Mouse (Mus musculus) heart, postnatal 10 days (tissue): ENCODE results near the gene Rrp9. TPM values are rescaled to one million over a fixed set of nuclear protein-coding genes. Genes with fewer than 3 reads are reported as not detected.

Experiments
- DNase-seq, 2 experiments: peaks; one replicate each; pipeline ENCODE4 v3.0.0; 2021
- intact Hi-C: fragments of 180-260 bp; cut with DNase I; formaldehyde crosslinking; loops from one replicate; pipeline ENCODE4 v1.15.1; 2025
- total RNA-seq, 2 experiments: library from RNA; stranded (reverse); gene quantifications; 2 replicates each; pipeline ENCODE4 v1.2.3; 2021

Gene Rrp9
- total RNA-seq, 2 experiments from 2014 or later, result 18.8 to 19.1 TPM

DNA sequence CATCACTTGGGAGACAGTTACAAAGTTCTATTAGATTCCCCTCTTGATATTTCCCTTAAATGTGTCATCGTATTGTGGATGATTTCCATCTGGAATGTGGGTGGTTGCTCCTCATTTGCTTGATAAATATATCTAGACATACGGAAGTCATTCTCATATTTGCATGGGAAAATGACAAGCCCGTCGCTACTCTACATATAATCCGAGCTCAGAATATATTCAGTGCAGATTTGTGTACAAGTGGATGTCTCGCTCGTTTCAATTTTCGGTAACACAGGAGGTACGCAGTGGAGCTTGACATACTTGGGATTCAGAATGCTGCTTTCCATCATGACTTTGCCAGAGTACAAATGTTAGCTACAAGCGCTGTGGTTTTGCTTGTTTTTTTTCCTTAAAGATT is 33.6 kb downstream of the Rrp9 start:
- intact Hi-C loops, result no loop called here
- DNase-seq, result no peak

DNA sequence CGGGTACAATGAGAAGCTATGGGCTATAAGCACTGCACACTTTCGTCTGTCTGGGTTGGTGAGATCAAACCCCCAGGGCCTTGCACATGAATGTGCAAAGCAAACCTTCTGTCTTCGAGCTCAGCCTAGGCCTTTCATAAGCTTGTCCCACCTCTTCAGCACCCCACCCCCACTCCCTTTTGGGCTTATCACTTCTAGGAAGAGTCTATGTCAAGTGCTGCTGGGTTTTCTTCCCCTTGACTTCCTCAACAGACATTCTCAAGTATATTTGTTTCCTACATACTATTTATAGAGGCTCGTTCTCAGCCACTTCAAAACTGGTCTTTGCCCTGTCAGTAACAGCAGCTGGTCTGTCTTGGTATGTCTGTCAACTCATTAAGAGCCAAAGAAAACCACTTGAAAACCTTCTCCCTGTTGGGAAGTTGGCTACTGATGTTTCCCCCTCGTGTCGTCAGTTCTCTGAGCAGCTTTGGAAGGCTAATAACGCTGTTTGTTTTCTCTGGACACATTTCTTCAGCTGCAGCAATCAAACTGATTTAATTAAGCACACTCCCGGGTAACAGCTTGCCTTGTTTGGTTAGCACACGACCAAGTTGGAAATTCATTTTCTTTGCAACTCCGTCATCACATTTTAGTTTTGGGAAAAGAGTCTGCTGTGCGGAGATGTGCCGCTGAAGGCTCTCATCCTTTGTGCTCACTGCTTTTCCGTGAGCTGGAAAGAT is 37.1 kb downstream of the Rrp9 start:
- intact Hi-C loops, result no loop called here
- DNase-seq, result peak; percentile 6 to 24

DNA sequence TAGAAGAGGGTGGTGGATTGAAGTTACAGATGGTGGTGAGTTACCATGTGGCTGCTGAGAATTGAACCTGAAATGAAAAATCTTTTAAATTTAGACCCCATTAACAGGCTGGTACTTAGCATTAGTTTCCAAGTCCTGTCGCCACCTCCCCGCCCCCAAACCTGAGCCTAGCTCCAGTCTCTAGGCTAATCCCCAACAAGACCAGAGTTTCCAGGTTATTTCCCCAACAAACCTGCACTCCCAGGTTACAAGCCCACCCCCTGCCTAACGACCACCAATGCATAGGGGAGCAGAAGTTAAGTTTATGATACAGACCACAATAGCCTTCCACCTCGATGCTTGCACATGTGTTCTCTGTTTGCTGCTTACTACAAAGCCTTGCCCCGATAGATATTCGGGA is 37.8 kb downstream of the Rrp9 start:
- no peak for DNase-seq
- intact Hi-C loops, result no loop called here

DNA sequence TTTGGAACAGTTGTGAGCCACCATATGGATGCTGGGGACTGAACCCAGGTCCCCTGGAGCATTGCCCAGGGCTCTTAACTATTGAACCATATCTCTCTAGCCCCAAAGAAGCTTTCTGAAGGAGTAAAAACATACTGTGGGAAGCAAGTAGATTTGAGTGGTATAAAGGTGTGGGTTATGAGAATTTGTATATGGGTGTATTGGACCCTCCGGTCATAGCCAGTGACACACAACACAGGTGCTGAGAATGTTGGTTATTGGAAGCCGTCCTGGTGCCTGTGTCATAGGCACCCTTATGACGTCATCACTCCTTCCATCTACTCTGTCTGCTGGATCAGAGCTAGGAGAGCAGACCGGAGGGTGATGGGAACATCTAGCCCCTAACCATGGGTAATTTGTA is 38.5 kb downstream of the Rrp9 start, which contains the start of gene Iqcf5:
Gene Iqcf5 (plus strand): TSS at position 301 of the 400 bp plus-strand sequence.
- no peak for DNase-seq
- intact Hi-C loops, result no loop called here

DNA sequence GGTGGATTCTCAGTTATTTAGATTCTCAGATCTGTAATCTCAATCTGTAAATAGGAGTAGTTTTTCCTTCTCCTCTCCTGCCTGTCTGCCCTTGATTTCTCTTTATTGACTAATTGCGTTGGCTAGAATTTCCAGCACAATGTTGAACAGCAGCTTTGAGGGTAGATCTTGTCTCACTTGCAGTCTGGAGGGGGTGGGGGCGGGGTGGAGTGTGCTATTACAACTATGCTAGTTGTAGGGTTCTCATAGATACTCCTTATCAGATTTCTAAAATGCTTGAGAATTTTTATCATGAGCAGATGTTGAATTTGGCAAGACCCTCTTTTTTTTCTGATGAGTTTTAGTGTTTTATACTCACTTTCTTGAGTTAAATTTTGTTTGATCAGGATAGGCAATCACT is 43.7 kb downstream of the Rrp9 start:
- DNase-seq, result no peak
- intact Hi-C loops, result no loop called here

DNA sequence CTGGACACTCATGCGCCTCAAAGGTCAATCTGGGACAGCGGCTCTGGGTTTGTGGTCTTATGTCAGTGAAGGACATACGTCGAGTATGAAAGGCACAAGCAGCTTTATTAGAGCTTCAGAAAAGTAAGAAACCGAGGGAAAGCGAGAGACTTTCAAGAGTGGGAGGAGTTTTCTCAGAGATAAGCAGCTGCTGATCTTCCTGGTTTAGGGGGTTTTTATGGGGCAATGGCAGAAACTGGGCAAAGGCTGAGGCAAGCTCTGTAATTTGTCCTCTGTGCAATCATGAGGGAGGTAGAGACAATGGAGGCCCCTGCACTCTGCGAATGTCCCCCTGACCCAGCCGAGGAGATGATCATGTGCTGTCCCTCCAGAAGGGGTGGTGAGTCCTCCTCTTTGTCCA is 44.1 kb downstream of the Rrp9 start:
- no peak for DNase-seq
- intact Hi-C loops, result no loop called here

DNA sequence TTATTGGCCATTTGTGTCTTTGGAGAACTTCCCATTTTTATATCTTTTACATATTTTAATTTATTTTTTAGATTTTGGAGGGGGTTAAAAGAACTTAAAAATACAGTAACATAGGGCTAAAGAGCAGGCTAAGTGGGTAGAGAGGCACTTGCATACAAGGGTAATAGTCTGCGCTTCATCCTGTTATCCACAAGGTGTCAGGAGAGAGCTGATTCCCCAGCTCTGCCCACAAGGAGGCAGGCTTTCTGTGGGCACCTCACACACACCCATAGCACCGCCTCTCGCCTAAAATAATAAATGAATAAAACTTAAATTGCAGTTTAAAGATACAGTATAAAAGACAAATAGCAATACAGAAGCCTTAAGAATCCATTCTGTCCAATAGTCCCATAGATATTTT is 56.1 kb downstream of the Rrp9 start:
- intact Hi-C loops, result no loop called here
- DNase-seq, result peak; percentile 8 to 37

DNA sequence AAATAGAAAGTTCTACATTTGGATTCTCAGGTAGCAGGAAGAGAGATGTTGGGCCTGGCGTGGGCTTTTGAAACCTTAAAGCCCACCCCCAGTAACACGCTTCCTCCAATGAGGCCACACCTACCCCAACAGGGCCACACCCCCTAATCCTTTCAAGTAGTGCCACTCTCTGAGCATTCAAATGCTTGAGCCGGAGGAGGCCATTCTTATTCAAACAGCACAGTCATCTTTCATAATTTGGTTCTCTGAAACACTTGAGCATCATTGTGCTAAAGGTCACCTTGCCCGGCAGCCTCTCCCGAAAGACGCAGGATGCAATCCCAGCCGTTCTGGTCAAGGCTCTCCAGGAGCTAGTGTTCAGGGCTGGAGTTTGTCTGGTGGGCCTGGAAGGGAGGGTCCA is 58.5 kb downstream of the Rrp9 start:
- intact Hi-C loops, result no loop called here
- DNase-seq, result no peak

DNA sequence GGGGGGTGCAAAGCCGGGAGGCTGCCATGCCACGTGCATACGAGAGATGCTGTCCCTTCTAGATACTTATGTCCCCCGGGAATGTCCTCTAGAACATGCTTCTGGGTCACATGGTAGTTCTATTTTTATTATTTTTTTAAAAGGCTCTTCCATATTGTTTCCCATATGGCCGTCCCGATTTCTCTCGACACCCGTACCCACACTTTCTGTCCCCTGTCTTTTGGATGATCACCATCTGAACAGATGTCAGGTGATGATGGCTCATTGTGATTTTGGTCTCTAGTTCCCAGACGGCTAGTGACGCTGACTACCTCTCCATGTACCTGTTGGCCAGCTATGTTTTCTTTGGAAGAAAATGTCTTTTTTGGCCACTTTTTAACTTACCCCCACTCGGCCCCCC is 59.2 kb downstream of the Rrp9 start:
- intact Hi-C loops, result no loop called here

More for the DNA sequence above, 59.2 kb downstream of the Rrp9 start:
- DNase-seq, result no peak

Other genes with a start within 250 kb of the Rrp9 start
- gene Alas1, start 227.3 kb upstream of the Rrp9 start, total RNA-seq, result 100 to 1,000 TPM; 492 to 534 TPM
- 1 to 10 TPM; 6.4 to 7.2 TPM for gene Poc1a, start 194.9 kb upstream of the Rrp9 start, total RNA-seq
- 10 to 100 TPM; 47.0 to 47.1 TPM for gene Dusp7, start 107.3 kb upstream of the Rrp9 start, total RNA-seq
- 100 to 1,000 TPM; 403 to 404 TPM for gene Rpl29, start 46.5 kb upstream of the Rrp9 start, total RNA-seq
- 10 to 100 TPM; 17.0 to 17.8 TPM for gene Acy1, start 37.6 kb upstream of the Rrp9 start, total RNA-seq
- gene Abhd14b, start 28.5 kb upstream of the Rrp9 start, total RNA-seq, result 1 to 10 TPM; 4.6 to 6.2 TPM
- gene Abhd14a, start 28.3 kb upstream of the Rrp9 start, total RNA-seq, result 10 to 100 TPM; 20.0 to 22.4 TPM
- 10 to 100 TPM; 77.4 to 89.6 TPM for gene Pcbp4, start 22.7 kb upstream of the Rrp9 start, total RNA-seq
- gene Gpr62, start 10.0 kb upstream of the Rrp9 start, total RNA-seq, result under 1 TPM in 1 of 2 experiments, not detected in 1; 0.12 TPM
- 10 to 100 TPM; 12.5 to 13.5 TPM for gene Parp3, start 986 bp downstream of the Rrp9 start, total RNA-seq
- gene Iqcf1, start 24.0 kb downstream of the Rrp9 start, total RNA-seq, result not detected
- not detected for gene Iqcf5, start 38.6 kb downstream of the Rrp9 start, total RNA-seq
- gene Iqcf3, start 85.7 kb downstream of the Rrp9 start, total RNA-seq, result not detected
- not detected for gene Iqcf4, start 95.0 kb downstream of the Rrp9 start, total RNA-seq
- not detected for gene Iqcf6, start 150.6 kb downstream of the Rrp9 start, total RNA-seq
- gene Grm2, start 180.1 kb downstream of the Rrp9 start, total RNA-seq, result not detected
- gene Tex264, start 210.0 kb downstream of the Rrp9 start, total RNA-seq, result 10 to 100 TPM; 35.4 to 37.4 TPM